In the genomic region with DNA sequence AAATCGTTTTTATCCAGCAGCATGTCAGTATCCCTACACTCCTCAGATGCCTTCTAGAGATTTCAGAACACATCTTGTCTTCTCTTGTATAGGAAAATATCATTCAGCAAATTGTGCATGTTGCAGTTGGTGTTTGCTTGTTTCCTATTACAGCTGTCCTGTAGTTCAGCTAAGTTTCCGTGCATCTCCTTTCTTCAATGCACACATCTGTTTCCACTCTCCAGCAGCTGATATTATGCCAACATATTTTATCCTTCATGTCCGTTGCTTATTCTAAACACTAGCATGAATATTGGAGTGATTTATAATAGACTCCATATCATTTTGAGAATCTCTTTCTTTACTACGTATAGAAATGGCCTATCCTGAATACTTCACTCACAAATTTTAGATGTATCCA, we compare ENCODE assay signal across 30 mouse cellular contexts. TPM values are rescaled to one million over a fixed set of nuclear protein-coding genes. Genes with fewer than 3 reads are reported as not detected.
"Had no signal": no experiment of that assay in that cellular context is flagged by ENCODE, and none has a peak within 500 bp of the region (broad histone marks: within the 10 kb centered on the region; RNA-seq: fewer than 3 reads in every experiment).

No protein-coding gene starts in this region.

- H3K9ac ChIP-seq: limb, embryonic 12.5 days; limb, embryonic 13.5 days; limb, embryonic 15.5 days; liver, embryonic 12.5 days; liver, embryonic 13.5 days; liver, embryonic 14.5 days; liver, embryonic 15.5 days; liver, postnatal 0 days; lung, embryonic 15.5 days; midbrain, embryonic 12.5 days; midbrain, embryonic 13.5 days; midbrain, embryonic 15.5 days; neural tube, embryonic 12.5 days had no signal

- H3K4me1 ChIP-seq: limb, embryonic 12.5 days; limb, embryonic 13.5 days; limb, embryonic 15.5 days; liver, embryonic 12.5 days; liver, embryonic 13.5 days; liver, embryonic 15.5 days; megakaryocyte, embryonic 14.5 days; midbrain, embryonic 10.5 days; midbrain, embryonic 12.5 days; midbrain, embryonic 13.5 days; midbrain, embryonic 15.5 days; neural tube, embryonic 12.5 days had no signal

- H3K4me2 ChIP-seq: limb, embryonic 12.5 days; limb, embryonic 13.5 days; limb, embryonic 15.5 days; liver, embryonic 11.5 days; liver, embryonic 12.5 days; liver, embryonic 13.5 days; liver, embryonic 15.5 days; lung, embryonic 15.5 days; midbrain, embryonic 11.5 days; midbrain, embryonic 12.5 days; midbrain, embryonic 13.5 days; midbrain, embryonic 15.5 days; neural tube, embryonic 12.5 days had no signal

- H3K4me3 ChIP-seq: left cerebral cortex, adult 2 months; limb, embryonic 12.5 days; limb, embryonic 13.5 days; limb, embryonic 15.5 days; liver, embryonic 12.5 days; liver, embryonic 13.5 days; liver, embryonic 15.5 days; lung, embryonic 15.5 days; megakaryocyte, embryonic 14.5 days; midbrain, embryonic 10.5 days; midbrain, embryonic 12.5 days; midbrain, embryonic 13.5 days; midbrain, embryonic 15.5 days; myocyte; neural tube, embryonic 12.5 days had no signal

- H3K27ac ChIP-seq: left cerebral cortex, adult 2 months; limb, embryonic 12.5 days; limb, embryonic 13.5 days; limb, embryonic 15.5 days; liver, embryonic 12.5 days; liver, embryonic 13.5 days; liver, embryonic 14.5 days; liver, embryonic 15.5 days; lung, embryonic 15.5 days; macrophage; midbrain, embryonic 10.5 days; midbrain, embryonic 12.5 days; midbrain, embryonic 13.5 days; midbrain, embryonic 15.5 days; neural tube, embryonic 12.5 days had no signal

- H3K9me3 ChIP-seq: limb, embryonic 12.5 days; limb, embryonic 13.5 days; limb, embryonic 15.5 days; liver, embryonic 12.5 days; liver, embryonic 13.5 days; liver, embryonic 15.5 days; lung, embryonic 15.5 days; megakaryocyte, embryonic 14.5 days; midbrain, embryonic 10.5 days; midbrain, embryonic 12.5 days; midbrain, embryonic 13.5 days; midbrain, embryonic 15.5 days; neural tube, embryonic 12.5 days had no signal

- H3K36me3 ChIP-seq: limb, embryonic 12.5 days; limb, embryonic 13.5 days; limb, embryonic 15.5 days; liver, embryonic 12.5 days; liver, embryonic 13.5 days; liver, embryonic 15.5 days; lung, embryonic 15.5 days; midbrain, embryonic 10.5 days; midbrain, embryonic 12.5 days; midbrain, embryonic 13.5 days; neural tube, embryonic 12.5 days had no signal

- H3K27me3 ChIP-seq: limb, embryonic 12.5 days; limb, embryonic 13.5 days; limb, embryonic 15.5 days; liver, embryonic 12.5 days; liver, embryonic 13.5 days; liver, embryonic 15.5 days; lung, embryonic 15.5 days; megakaryocyte, embryonic 14.5 days; midbrain, embryonic 12.5 days; midbrain, embryonic 13.5 days; midbrain, embryonic 15.5 days; neural tube, embryonic 12.5 days had no signal

- DNase-seq: left cerebral cortex, postnatal 4 days; liver; liver, embryonic 13.5 days; liver, postnatal 0 days; lung, adult 18-20 months; lung, adult 2 months; lung, postnatal 10 days; lung, postnatal 36 days; lung, postnatal 4 days; midbrain, embryonic 14.5 days had no signal

- ATAC-seq: liver, embryonic 12.5 days; liver, postnatal 0 days; lung, postnatal 0 days; midbrain, embryonic 13.5 days; midbrain, embryonic 15.5 days; midbrain, embryonic 16.5 days had no signal

RNA-seq across cellular contexts. Expression of a gene that starts 41.0 kb away (rescaled TPM):
- polyA plus RNA-seq: macrophage had no signal
